Comparison of ENCODE assay signal across 23 mouse cellular contexts in genomic region chr2:91023956-91024355, GRCm38 (mm10). TPM values are rescaled to one million over a fixed set of nuclear protein-coding genes. Genes with fewer than 3 reads are reported as not detected.
DNase-seq lines count a peak whose midpoint lies in the region; ATAC-seq and TF ChIP-seq lines count a peak whose summit lies in the region.
"Had no signal": no experiment of that assay in that cellular context is flagged by ENCODE, and none has a peak within 500 bp of the region (broad histone marks: within the 10 kb centered on the region; RNA-seq: fewer than 3 reads in every experiment).

No protein-coding gene starts in this region.

- no peak for TF ChIP-seq POLR2A in MEL (IDR thresholded peaks at IDR 0.05; ENCODE audit: control insufficient read depth in 1 of 2, insufficient read depth in 1 of 2, low read depth in 1 of 2, low read length in 2 of 2, poor library complexity in 1 of 2)

- no peak overlapping the region for H3K9ac ChIP-seq in heart, embryonic 13.5 days
- H3K9ac ChIP-seq in MEL (ENCODE audit: control insufficient read depth, low read depth, low read length, poor library complexity, severe bottlenecking): no peak overlapping the region
- no peak overlapping the region for H3K9ac ChIP-seq in liver, postnatal 0 days (replicated peaks)
- H3K9ac ChIP-seq: embryonic facial prominence, embryonic 15.5 days; hindbrain, embryonic 13.5 days; limb, embryonic 13.5 days; lung, embryonic 15.5 days had no signal

- no peak for TF ChIP-seq EP300 in MEL (IDR thresholded peaks at IDR 0.05; ENCODE audit: low read depth in 1 of 2, low read length in 2 of 2)
- no peak for TF ChIP-seq EP300 in liver, postnatal 0 days (IDR thresholded peaks at IDR 0.05; ENCODE audit: low read depth)

- peak overlapping the region; percentile 53; the same call in 1 of the 2 replicates for H3K27ac ChIP-seq in heart, embryonic 13.5 days (replicated peaks)
- H3K27ac ChIP-seq in MEL (ENCODE audit: control insufficient read depth, low read depth, low read length): no peak overlapping the region
- H3K27ac ChIP-seq in liver, postnatal 0 days (ENCODE audit: low read depth): no peak overlapping the region; the same call in 1 of the 2 replicates
- H3K27ac ChIP-seq: embryonic facial prominence, embryonic 15.5 days; hindbrain, embryonic 13.5 days; limb, embryonic 13.5 days; lung, embryonic 15.5 days; macrophage; midbrain, embryonic 10.5 days had no signal

- H3K27me3 ChIP-seq in heart, embryonic 13.5 days (replicated peaks): no peaks in the 10 kb centered on the region
- no peaks in the 10 kb centered on the region for H3K27me3 ChIP-seq in MEL (ENCODE audit: control insufficient read depth in 1 of 2, insufficient read depth in 2 of 2, low read length in 2 of 2)
- H3K27me3 ChIP-seq in liver, postnatal 0 days (ENCODE audit: insufficient read depth, low read length): no peaks in the 10 kb centered on the region
- H3K27me3 ChIP-seq: embryonic facial prominence, embryonic 15.5 days; hindbrain, embryonic 13.5 days; limb, embryonic 13.5 days; lung, embryonic 15.5 days had no signal

- WGBS in heart, embryonic 13.5 days: 92% methylated on average over 1 of the region's 1 CpGs
- 81% methylated on average over 1 of the region's 1 CpGs for WGBS in liver, postnatal 0 days (ENCODE audit: insufficient replicate concordance)

- H3K4me2 ChIP-seq in heart, embryonic 13.5 days: no peak overlapping the region
- H3K4me2 ChIP-seq in liver, postnatal 0 days (ENCODE audit: low read depth, low read length): no peak overlapping the region
- H3K4me2 ChIP-seq: embryonic facial prominence, embryonic 15.5 days; hindbrain, embryonic 13.5 days; limb, embryonic 13.5 days; lung, embryonic 15.5 days had no signal

- DNase-seq in heart, postnatal 10 days: no peak
- DNase-seq in MEL (ENCODE audit: low read depth, low spot score): peak; percentile 37
- DNase-seq in c-Kit-positive CD71-positive TER-119-positive erythroid progenitor cells, embryonic 14.5 days (ENCODE audit: low spot score): peak; percentile 36
- DNase-seq in liver, postnatal 0 days: no peak
- DNase-seq in yolk sac, embryonic 10.5 days (ENCODE audit: low spot score): no peak
- DNase-seq in kidney, postnatal 14 days: no peak
- DNase-seq: adrenal gland, postnatal 14 days; B cell, adult 2 months; cerebellum, adult 11-12 months; cerebellum, postnatal 14 days; embryo, embryonic 11 days; kidney, adult 9 months; kidney, postnatal 4 days; thymus, postnatal 25 days had no signal

- no peaks in the 10 kb centered on the region for H3K9me3 ChIP-seq in heart, embryonic 13.5 days
- no peaks in the 10 kb centered on the region for H3K9me3 ChIP-seq in MEL (replicated peaks; ENCODE audit: insufficient read depth, low read length)
- no peaks in the 10 kb centered on the region for H3K9me3 ChIP-seq in liver, postnatal 0 days (ENCODE audit: low read length)
- H3K9me3 ChIP-seq: embryonic facial prominence, embryonic 15.5 days; hindbrain, embryonic 13.5 days; limb, embryonic 13.5 days; lung, embryonic 15.5 days; midbrain, embryonic 10.5 days had no signal

- intact Hi-C loops in heart, postnatal 10 days (cut with DNase I): no loop called here

- no peak overlapping the region for H3K4me3 ChIP-seq in heart, embryonic 13.5 days
- no peak overlapping the region for H3K4me3 ChIP-seq in MEL (ENCODE audit: control insufficient read depth in 1 of 2, insufficient read depth in 1 of 2, low read depth in 2 of 2, low read length in 2 of 2)
- H3K4me3 ChIP-seq in liver, postnatal 0 days (ENCODE audit: low read depth, low read length): no peak overlapping the region
- H3K4me3 ChIP-seq: embryonic facial prominence, embryonic 15.5 days; hindbrain, embryonic 13.5 days; limb, embryonic 13.5 days; lung, embryonic 15.5 days; midbrain, embryonic 10.5 days had no signal

- TF ChIP-seq CTCF in MEL (IDR thresholded peaks at IDR 0.05 in 2 of 3, conservative IDR thresholded peaks at IDR 0.05 in 1 of 3; ENCODE audit: control insufficient read depth in 1 of 3, insufficient read depth in 1 of 3, low read depth in 2 of 3, low read length in 3 of 3, poor library complexity in 1 of 3, severe bottlenecking in 1 of 3): no peak
- TF ChIP-seq CTCF in liver, postnatal 0 days (IDR thresholded peaks at IDR 0.05; ENCODE audit: low read depth): no peak

- no peak for ATAC-seq in heart, embryonic 13.5 days (ENCODE audit: extremely low read depth, insufficient number of reproducible peaks, low FRiP score, low TSS enrichment)
- 0 out of 2 replicates have a peak, but pooled peaks have one; percentile 15 for ATAC-seq in liver, postnatal 0 days
- ATAC-seq: activated CD4-positive, CD25-positive, alpha-beta regulatory T cell, adult 4 months; forebrain, embryonic 16.5 days had no signal

- H3K36me3 ChIP-seq in heart, embryonic 13.5 days: peaks cover 28% of the 10 kb centered on the region
- H3K36me3 ChIP-seq in MEL (ENCODE audit: control insufficient read depth in 1 of 2, insufficient read depth in 2 of 2, low read length in 2 of 2): peaks cover 0 to 19% of the 10 kb centered on the region in 2 experiments; a peak in 2 of 4 replicates
- H3K36me3 ChIP-seq in liver, postnatal 0 days (replicated peaks; ENCODE audit: insufficient read depth, low read length): peaks cover 8% of the 10 kb centered on the region; the same call in 1 of the 2 replicates

- H3K79me2 ChIP-seq in MEL (ENCODE audit: control insufficient read depth, insufficient read depth, low read length, poor library complexity): no peaks in the 10 kb centered on the region

- no peak for TF ChIP-seq RAD21 in MEL (IDR thresholded peaks at IDR 0.05; ENCODE audit: low read depth, low read length)

- peaks cover 29% of the 10 kb centered on the region for H3K4me1 ChIP-seq in heart, embryonic 13.5 days
- peaks cover 6 to 22% of the 10 kb centered on the region in 2 experiments for H3K4me1 ChIP-seq in MEL (ENCODE audit: control insufficient read depth in 1 of 2, insufficient read depth in 2 of 2, low read length in 2 of 2)
- H3K4me1 ChIP-seq in liver, postnatal 0 days (ENCODE audit: insufficient read depth): peaks cover 20% of the 10 kb centered on the region
- H3K4me1 ChIP-seq: embryonic facial prominence, embryonic 15.5 days; hindbrain, embryonic 13.5 days; limb, embryonic 13.5 days; lung, embryonic 15.5 days had no signal

TF ChIP-seq in MEL, 35 proteins besides CTCF, POLR2A, EP300 and RAD21:
- TF ChIP-seq POLR2AphosphoS2 (IDR thresholded peaks at IDR 0.05; ENCODE audit: low read length) (no peak), ZMIZ1 (IDR thresholded peaks at IDR 0.05; ENCODE audit: low read depth, low read length) (no peak), HCFC1 (IDR thresholded peaks at IDR 0.05; ENCODE audit: low read depth, low read length) (no peak), UBTF (IDR thresholded peaks at IDR 0.05; ENCODE audit: borderline replicate concordance, insufficient read depth, low read depth, low read length) (no peak), BHLHE40 (IDR thresholded peaks at IDR 0.05; ENCODE audit: borderline replicate concordance, low read depth, low read length) (no peak), NELFE (IDR thresholded peaks at IDR 0.05; ENCODE audit: low read depth, low read length) (no peak), CHD2 (IDR thresholded peaks at IDR 0.05; ENCODE audit: low read length) (no peak), GATA1 (IDR thresholded peaks at IDR 0.05; ENCODE audit: low read depth, low read length) (no peak), SIN3A (IDR thresholded peaks at IDR 0.05; ENCODE audit: low read length) (no peak), ETS1 (IDR thresholded peaks at IDR 0.05; ENCODE audit: low read depth, low read length) (no peak), TBP (IDR thresholded peaks at IDR 0.05; ENCODE audit: low read depth, low read length) (no peak), NRF1 (IDR thresholded peaks at IDR 0.05; ENCODE audit: insufficient read depth, low read depth, low read length, poor library complexity, severe bottlenecking) (no peak), MAX (IDR thresholded peaks at IDR 0.05; ENCODE audit: low read length) (no peak), ZKSCAN1 (IDR thresholded peaks at IDR 0.05; ENCODE audit: low read depth, low read length) (no peak), KAT2A (conservative IDR thresholded peaks at IDR 0.05; ENCODE audit: low read depth, low read length) (no peak)
TF ChIP-seq in MEL: peak in this region for 0.

RNA-seq across cellular contexts. Expression of gene Rapsn, which starts 11.5 kb away (rescaled TPM):
- 21.2 and 25.8 TPM in 2 replicates for polyA plus RNA-seq in heart, embryonic 13.5 days (2015; fragmentation: Nextera tagmentation; extraction: Ambion mirVana)
- 10 to 100 TPM; 15.4 to 19.8 TPM for total RNA-seq in heart, postnatal 10 days (2021)
- not detected in 2 replicates for total RNA-seq in MEL (2012; rRNA removed)
- polyA plus RNA-seq in MEL (2012; ENCODE audit: insufficient read depth in 1 of 2, insufficient read length in 2 of 2, low read depth in 1 of 2, low replicate concordance in 2 of 2, missing spikeins in 1 of 2): under 1 TPM in 1 of 2 experiments, not detected in 1; 0.10 TPM
- polyA plus RNA-seq in liver, postnatal 0 days (2015; fragmentation: Nextera tagmentation; extraction: Ambion mirVana): 1.6 and 1.8 TPM in 2 replicates

RNA-seq across cellular contexts. Expression of gene Psmc3, which starts 29.9 kb away (rescaled TPM):
- polyA plus RNA-seq in heart, embryonic 13.5 days (2015; fragmentation: Nextera tagmentation; extraction: Ambion mirVana): 226 and 239 TPM in 2 replicates
- 100 to 1,000 TPM; 221 to 245 TPM for total RNA-seq in heart, postnatal 10 days (2021)
- total RNA-seq in MEL (2012; rRNA removed): 259 and 271 TPM in 2 replicates
- polyA plus RNA-seq in MEL (2012; ENCODE audit: insufficient read depth in 1 of 2, insufficient read length in 2 of 2, low read depth in 1 of 2, low replicate concordance in 2 of 2, missing spikeins in 1 of 2): 1,000 to 10,000 TPM in 1 of 2 experiments, 100 to 1,000 TPM in 1; 428 to 1,459 TPM
- polyA plus RNA-seq in liver, postnatal 0 days (2015; fragmentation: Nextera tagmentation; extraction: Ambion mirVana): 109 and 112 TPM in 2 replicates

RNA-seq across cellular contexts. Expression of gene Slc39a13, which starts 46.3 kb away (rescaled TPM):
- 45.0 and 55.5 TPM in 2 replicates for polyA plus RNA-seq in heart, embryonic 13.5 days (2015; fragmentation: Nextera tagmentation; extraction: Ambion mirVana)
- total RNA-seq in heart, postnatal 10 days (2021): 10 to 100 TPM; 27.7 to 31.9 TPM
- total RNA-seq in MEL (2012; rRNA removed): 7.7 and 9.4 TPM in 2 replicates
- polyA plus RNA-seq in MEL (2012; ENCODE audit: insufficient read depth in 1 of 2, insufficient read length in 2 of 2, low read depth in 1 of 2, low replicate concordance in 2 of 2, missing spikeins in 1 of 2): 10 to 100 TPM in 1 of 2 experiments, not detected in 1; 19.1 TPM
- 7.2 TPM in 2 replicates for polyA plus RNA-seq in liver, postnatal 0 days (2015; fragmentation: Nextera tagmentation; extraction: Ambion mirVana)

RNA-seq across cellular contexts. Expression of gene Spi1, which starts 58.2 kb away (rescaled TPM):
- polyA plus RNA-seq in heart, embryonic 13.5 days (2015; fragmentation: Nextera tagmentation; extraction: Ambion mirVana): 3.5 and 3.9 TPM in 2 replicates
- 1 to 10 TPM; 2.3 to 3.0 TPM for total RNA-seq in heart, postnatal 10 days (2021)
- 108 and 129 TPM in 2 replicates for total RNA-seq in MEL (2012; rRNA removed)
- polyA plus RNA-seq in MEL (2012; ENCODE audit: insufficient read depth in 1 of 2, insufficient read length in 2 of 2, low read depth in 1 of 2, low replicate concordance in 2 of 2, missing spikeins in 1 of 2): 100 to 1,000 TPM in 1 of 2 experiments, 10 to 100 TPM in 1; 95.9 to 142 TPM
- polyA plus RNA-seq in liver, postnatal 0 days (2015; fragmentation: Nextera tagmentation; extraction: Ambion mirVana): 31.7 and 35.5 TPM in 2 replicates
- polyA plus RNA-seq: activated CD4-positive, CD25-positive, alpha-beta regulatory T cell, adult 4 months had no signal

Comparison
In these comparisons a context has a peak if more than half of its experiments do, and no peak if none do; other contexts are left out.
1. DNase-seq: peak in MEL (single experiment) and c-Kit-positive CD71-positive TER-119-positive erythroid progenitor cells, embryonic 14.5 days (single experiment); none in heart, postnatal 10 days (0 of 2), liver, postnatal 0 days (single experiment), yolk sac, embryonic 10.5 days (single experiment) and kidney, postnatal 14 days (single experiment).